Mouse (Mus musculus) intestine, embryonic 14.5 days (tissue): ENCODE results near the gene Actr6. TPM values are rescaled to one million over a fixed set of nuclear protein-coding genes. Genes with fewer than 3 reads are reported as not detected.

ENCODE experiments used
- ATAC-seq: fragments of 200-750 bp; cut with Nextera tagmentation; replicated peaks from 2 replicates; pipeline ENCODE4 v1.8.0; 2017; ENCODE audit warnings: low read depth, moderate number of reproducible peaks, moderate TSS enrichment, moderate library complexity; ENCODE audit not compliant: low FRiP score, low TSS enrichment
- DNase-seq: peaks from one replicate; pipeline ENCODE4 v3.0.0-alpha.2; 2018; ENCODE audit warnings: low spot score
- H3K27ac ChIP-seq: fragments of 300-500 bp; sonication (generic); 2 replicates; pipeline ENCODE4 v1.5.1; 2014; ENCODE audit warnings: low read depth, mild to moderate bottlenecking, control low read depth
- H3K27me3 ChIP-seq: fragments of 300-500 bp; sonication (generic); replicated peaks from 2 replicates; pipeline ENCODE4 v1.6.1; 2014; ENCODE audit warnings: low read length, control low read depth; ENCODE audit not compliant: control insufficient read depth, insufficient read depth
- H3K36me3 ChIP-seq: fragments of 300-500 bp; sonication (generic); 2 replicates; pipeline ENCODE4 v1.6.1; 2014; ENCODE audit warnings: low read length, control low read depth; ENCODE audit not compliant: control insufficient read depth, insufficient read depth
- H3K4me1 ChIP-seq: fragments of 300-500 bp; sonication (generic); replicated peaks from 2 replicates; pipeline ENCODE4 v1.6.1; 2014; ENCODE audit warnings: low read length, control low read depth, mixed read lengths; ENCODE audit not compliant: control insufficient read depth, insufficient read depth
- H3K4me2 ChIP-seq: fragments of 300-500 bp; sonication (generic); 2 replicates; pipeline ENCODE4 v1.6.1; 2014; ENCODE audit warnings: low read length
- H3K4me3 ChIP-seq: fragments of 300-500 bp; sonication (generic); 2 replicates; pipeline ENCODE4 v1.5.1; 2014; ENCODE audit warnings: low read depth, low read length, control low read depth, mixed read lengths
- H3K9ac ChIP-seq: fragments of 300-500 bp; sonication (generic); 2 replicates; pipeline ENCODE4 v1.6.1; 2014; ENCODE audit warnings: mild to moderate bottlenecking, low read length
- H3K9me3 ChIP-seq: fragments of 300-500 bp; sonication (generic); 2 replicates; pipeline ENCODE4 v1.6.1; 2016; ENCODE audit warnings: low read length, control low read depth; ENCODE audit not compliant: control insufficient read depth
- WGBS: fragments of 180-500 bp; shearing (Covaris S2); extraction: QIAGEN DNeasy Blood & Tissue Kit; methylation state at CpG from one replicate; pipeline ENCODE4 v1.1.7; 2014; 5-methylcytosine and 5-hydroxymethylcytosine counted together
- polyA plus RNA-seq: library from polyadenylated mRNA; unstranded; fragments of >200 nt; fragmentation: Nextera tagmentation; extraction: Ambion mirVana; gene quantifications from 2 replicates; pipeline ENCODE4 v1.2.1, GENCODE M21; 2014

Gene Actr6
- polyA plus RNA-seq, 1 experiment from 2014 or later = 26.0 TPM

GRCm38 (mm10) chr10:89744871-89745665 is 13.0 kb upstream of the Actr6 start, which contains the start of gene Uhrf1bp1l:
Gene Uhrf1bp1l (plus strand): TSS chr10:89744991.
- peak; percentile 97 for DNase-seq
- Histone ChIP-seq H3K9ac (peak within 1 kb of the TSS; percentile 87), H3K4me3 (peak within 1 kb of the TSS; percentile 79), H3K9me3 (0 out of 2 replicates have a peak, but pooled peaks cover 2% of the 10 kb centered on the region), H3K4me2 (peak within 1 kb of the TSS; percentile 72), H3K36me3 (no peaks in the 10 kb centered on the region), H3K27me3 (no peaks in the 10 kb centered on the region), H3K27ac (peak within 1 kb of the TSS; percentile 88), H3K4me1 (peaks cover 5% of the 10 kb centered on the region; the same call in 1 of the 2 replicates)
- peak; percentile 92 for ATAC-seq
- under 1% methylated on average over 74 of the region's 85 CpGs for WGBS

- H3K36me3 ChIP-seq = no peaks in the 10 kb centered on the region
- H3K9ac ChIP-seq = 0 out of 2 replicates have a peak overlapping the region, but pooled peaks have one; percentile 87
- peak overlapping the region; percentile 54 for H3K4me2 ChIP-seq
- 0 out of 2 replicates have a peak, but pooled peaks cover 2% of the 10 kb centered on the region for H3K9me3 ChIP-seq
- peaks cover 5% of the 10 kb centered on the region; the same call in 1 of the 2 replicates for H3K4me1 ChIP-seq
- peak overlapping the region; percentile 79 for H3K4me3 ChIP-seq
- H3K27ac ChIP-seq = no peak overlapping the region
- ATAC-seq = no peak
- 30% methylated on average over 3 of the region's 3 CpGs for WGBS
- no peak for DNase-seq
- no peaks in the 10 kb centered on the region for H3K27me3 ChIP-seq
Measured at GRCm38 (mm10) chr10:89744341-89744740, 12.2 kb upstream of the Actr6 start.

- H3K27me3 ChIP-seq = no peaks in the 10 kb centered on the region
- H3K27ac ChIP-seq = no peak overlapping the region
- no peak overlapping the region for H3K4me2 ChIP-seq
- H3K4me3 ChIP-seq = no peak overlapping the region
- H3K9ac ChIP-seq = no peak overlapping the region
- no peak for ATAC-seq
- peaks cover 5% of the 10 kb centered on the region; the same call in 1 of the 2 replicates for H3K4me1 ChIP-seq
- 83% methylated on average over 4 of the region's 4 CpGs for WGBS
- no peak for DNase-seq
- no peaks in the 10 kb centered on the region for H3K9me3 ChIP-seq
- H3K36me3 ChIP-seq = no peaks in the 10 kb centered on the region
Measured at GRCm38 (mm10) chr10:89743266-89743665, 11.2 kb upstream of the Actr6 start.

DNA sequence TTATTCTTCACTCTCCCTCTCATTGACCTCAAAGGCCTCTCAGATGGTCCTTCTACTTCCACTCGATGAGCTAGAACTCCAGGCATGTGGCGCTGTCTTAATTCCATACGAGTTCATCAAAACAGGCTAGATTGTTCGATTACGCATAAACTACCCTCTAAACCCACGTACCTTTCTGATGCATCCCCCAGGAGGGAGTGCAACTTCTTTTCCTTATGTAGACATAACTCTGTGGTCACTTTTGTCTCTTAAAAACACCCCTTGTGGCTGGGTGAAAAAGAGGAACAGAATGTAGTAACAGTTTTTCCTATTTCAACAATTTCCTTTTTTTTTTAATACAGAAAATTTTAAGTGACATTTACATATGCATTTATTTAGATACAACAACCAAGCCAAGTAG is 8.9 kb upstream of the Actr6 start:
- H3K27me3 ChIP-seq = no peaks in the 10 kb centered on the region
- H3K9me3 ChIP-seq = no peaks in the 10 kb centered on the region
- DNase-seq = no peak
- no peaks in the 10 kb centered on the region for H3K4me1 ChIP-seq
- no peak overlapping the region for H3K27ac ChIP-seq
- H3K4me2 ChIP-seq = no peak overlapping the region
- 88% methylated on average over 6 of the region's 6 CpGs for WGBS
- H3K9ac ChIP-seq = no peak overlapping the region
- H3K4me3 ChIP-seq = no peak overlapping the region
- no peak for ATAC-seq
- H3K36me3 ChIP-seq = no peaks in the 10 kb centered on the region

GRCm38 (mm10) chr10:89739703-89740102 is 7.6 kb upstream of the Actr6 start:
- Histone ChIP-seq H3K9ac (no peak overlapping the region), H3K9me3 (no peaks in the 10 kb centered on the region), H3K4me3 (no peak overlapping the region), H3K27me3 (no peaks in the 10 kb centered on the region), H3K4me2 (no peak overlapping the region), H3K36me3 (no peaks in the 10 kb centered on the region), H3K4me1 (no peaks in the 10 kb centered on the region), H3K27ac (no peak overlapping the region)
- DNase-seq (no peak), ATAC-seq (no peak)
- WGBS = 59% methylated on average over 7 of the region's 7 CpGs

DNA sequence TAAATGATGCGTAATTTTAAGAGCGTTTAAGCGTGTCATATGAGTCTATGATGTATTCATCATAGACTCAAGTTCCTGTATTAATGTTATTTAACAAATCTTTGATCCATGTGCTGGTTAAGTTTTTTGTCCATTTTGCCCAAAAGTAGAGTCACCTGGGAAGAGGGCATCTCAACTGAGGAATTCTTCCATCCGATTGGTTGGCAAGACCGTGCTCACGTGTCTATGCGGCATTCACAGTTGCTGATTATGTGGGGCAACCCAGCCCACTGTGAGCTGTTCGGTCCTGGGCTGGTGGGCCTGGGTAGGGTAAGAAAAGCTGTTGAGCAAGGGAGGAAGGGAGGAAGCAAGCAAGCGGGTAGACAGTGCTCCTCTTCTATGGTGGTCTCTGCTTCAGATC is 6.3 kb upstream of the Actr6 start:
- Histone ChIP-seq H3K9me3 (no peaks in the 10 kb centered on the region), H3K27ac (no peak overlapping the region), H3K36me3 (no peaks in the 10 kb centered on the region), H3K4me2 (no peak overlapping the region), H3K4me1 (no peaks in the 10 kb centered on the region), H3K4me3 (no peak overlapping the region), H3K9ac (no peak overlapping the region), H3K27me3 (no peaks in the 10 kb centered on the region)
- DNase-seq (no peak), ATAC-seq (no peak)
- 86% methylated on average over 9 of the region's 9 CpGs for WGBS

DNA sequence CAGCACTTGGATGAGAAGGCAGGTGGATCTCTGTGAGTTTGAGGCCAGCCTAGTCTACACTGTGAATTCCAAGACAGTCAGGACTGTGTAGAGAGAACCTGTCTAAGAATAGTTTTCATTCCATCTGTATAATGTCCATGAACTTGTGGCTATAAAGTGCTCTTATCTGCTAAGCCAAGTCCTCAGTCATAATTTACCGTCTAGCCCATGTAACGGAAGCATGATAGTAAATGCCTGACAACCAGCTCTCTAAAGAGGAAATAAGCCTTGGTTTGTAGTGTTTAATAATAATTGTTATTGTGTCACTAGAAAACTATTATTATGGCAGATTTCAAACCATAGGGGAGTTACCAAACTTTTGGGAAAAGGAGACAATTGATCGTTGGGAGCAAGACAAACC is 5.8 kb upstream of the Actr6 start:
- no peaks in the 10 kb centered on the region for H3K9me3 ChIP-seq
- H3K27me3 ChIP-seq = no peaks in the 10 kb centered on the region
- no peak overlapping the region for H3K27ac ChIP-seq
- H3K4me2 ChIP-seq = no peak overlapping the region
- H3K4me3 ChIP-seq = no peak overlapping the region
- no peaks in the 10 kb centered on the region for H3K36me3 ChIP-seq
- DNase-seq (no peak), ATAC-seq (no peak)
- no peak overlapping the region for H3K9ac ChIP-seq
- 79% methylated on average over 3 of the region's 3 CpGs for WGBS
- H3K4me1 ChIP-seq = no peaks in the 10 kb centered on the region

DNA sequence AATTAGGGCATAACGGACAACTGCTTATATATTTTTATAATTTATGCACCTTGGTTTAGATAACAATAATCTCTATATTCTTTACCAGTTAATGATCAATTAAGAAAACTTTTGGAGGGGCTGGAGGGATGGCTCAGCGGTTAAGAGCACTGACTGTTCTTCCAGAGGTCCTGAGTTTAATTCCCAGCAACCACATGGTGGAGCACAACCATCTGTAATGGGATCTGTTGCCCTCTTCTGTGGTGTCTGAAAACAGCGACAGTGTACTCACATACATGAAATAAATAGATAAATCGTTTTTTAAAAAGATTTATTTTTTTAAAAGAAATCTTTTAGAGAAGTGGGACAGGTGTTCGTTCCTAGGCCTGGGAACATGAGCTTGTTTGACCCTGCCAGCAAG is 5.0 kb upstream of the Actr6 start:
- ATAC-seq (no peak), DNase-seq (no peak)
- Histone ChIP-seq H3K27ac (no peak overlapping the region), H3K9me3 (no peaks in the 10 kb centered on the region), H3K4me3 (no peak overlapping the region), H3K9ac (no peak overlapping the region), H3K27me3 (no peaks in the 10 kb centered on the region), H3K4me1 (no peaks in the 10 kb centered on the region), H3K4me2 (no peak overlapping the region), H3K36me3 (no peaks in the 10 kb centered on the region)
- 39% methylated on average over 5 of the region's 5 CpGs for WGBS

DNA sequence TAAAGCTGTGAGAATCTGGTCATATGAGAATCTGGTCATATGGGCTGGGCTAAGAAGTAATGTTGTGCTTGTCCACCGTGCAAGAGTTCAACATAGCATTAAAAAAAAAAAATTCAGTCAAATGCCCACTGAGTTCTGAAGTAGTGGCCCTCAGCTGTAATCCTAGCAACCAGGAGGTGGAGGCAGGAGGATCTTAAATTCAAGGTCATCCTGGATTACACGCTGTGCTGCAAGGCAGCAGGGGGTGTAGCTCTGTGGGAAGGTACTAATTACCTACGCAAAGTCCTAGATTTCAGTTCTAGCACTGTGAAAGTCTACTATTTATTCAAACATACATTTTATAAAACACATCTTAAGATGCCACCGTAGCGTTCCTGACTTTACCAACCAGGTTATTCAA is 754 bp downstream of the Actr6 start:
- no peaks in the 10 kb centered on the region for H3K9me3 ChIP-seq
- no peak for DNase-seq
- peak overlapping the region; percentile 87 for H3K4me3 ChIP-seq
- H3K27ac ChIP-seq = no peak overlapping the region
- H3K27me3 ChIP-seq = no peaks in the 10 kb centered on the region
- H3K4me2 ChIP-seq = peak overlapping the region; percentile 79
- H3K36me3 ChIP-seq = peaks cover 10% of the 10 kb centered on the region
- H3K9ac ChIP-seq = peak overlapping the region; percentile 67
- peaks cover 4% of the 10 kb centered on the region; the same call in 1 of the 2 replicates for H3K4me1 ChIP-seq
- ATAC-seq = no peak
- WGBS = 12% methylated on average over 5 of the region's 5 CpGs
